Mouse (Mus musculus) lung, postnatal 25 days (tissue): ENCODE measurements around the gene Rtn4ip1.
"Not testable (repeated sequence)": the region's sequence is repeated elsewhere in the genome, so short reads cannot be mapped to it uniquely, and the experiment has no call there.

ENCODE experiments used
- DNase-seq: peaks from one replicate; pipeline ENCODE4 v3.0.0; 2022; ENCODE audit warnings: low spot score

The Rtn4ip1 gene

DNA sequence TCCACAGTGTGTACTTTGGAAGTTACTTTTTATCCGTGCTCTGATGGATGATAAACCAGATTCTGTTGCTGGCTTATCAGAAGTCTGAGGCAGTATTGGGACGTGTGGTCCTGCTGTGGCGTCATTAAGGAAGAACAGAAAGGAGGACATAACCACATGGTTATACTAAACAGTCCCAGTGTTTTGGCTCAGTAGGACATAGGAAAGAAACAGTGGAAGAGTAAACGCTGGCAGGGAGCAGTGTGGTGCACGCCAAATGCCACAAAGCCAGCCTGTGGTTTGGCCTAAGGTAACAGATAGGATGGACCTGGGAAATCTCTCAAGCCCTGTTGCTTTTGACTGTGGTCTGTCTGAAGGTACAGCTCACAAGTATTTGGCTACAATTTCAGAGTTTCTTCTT lies 27.0 kb downstream of the Rtn4ip1 start:
- DNase-seq = no peak

DNA sequence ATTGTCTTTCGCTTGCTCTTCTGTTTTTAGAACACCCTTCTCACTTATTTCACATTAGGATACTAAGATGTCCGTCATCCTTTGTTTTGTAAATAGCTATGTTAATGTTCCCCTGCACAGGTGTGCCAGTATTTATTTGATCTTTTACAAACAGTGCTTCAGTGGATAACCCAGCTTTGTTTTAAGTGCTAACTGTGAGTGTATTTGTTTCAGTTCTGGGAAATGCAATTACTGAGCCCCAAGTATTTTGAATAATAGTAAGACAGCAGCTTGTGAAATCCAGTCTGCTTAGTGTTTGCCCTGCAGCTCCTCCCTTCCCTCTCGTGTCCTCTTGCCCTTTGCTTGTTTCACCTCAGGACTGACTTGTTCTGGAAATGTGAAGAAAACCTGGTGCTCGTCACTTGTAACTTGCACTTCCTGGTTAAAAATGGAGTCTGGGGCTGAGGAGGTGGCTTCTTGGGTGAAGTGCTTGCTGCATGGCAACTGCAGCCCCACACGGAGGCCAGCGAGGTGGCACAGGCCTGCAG lies 37.6 kb downstream of the Rtn4ip1 start:
- DNase-seq = no peak

DNA sequence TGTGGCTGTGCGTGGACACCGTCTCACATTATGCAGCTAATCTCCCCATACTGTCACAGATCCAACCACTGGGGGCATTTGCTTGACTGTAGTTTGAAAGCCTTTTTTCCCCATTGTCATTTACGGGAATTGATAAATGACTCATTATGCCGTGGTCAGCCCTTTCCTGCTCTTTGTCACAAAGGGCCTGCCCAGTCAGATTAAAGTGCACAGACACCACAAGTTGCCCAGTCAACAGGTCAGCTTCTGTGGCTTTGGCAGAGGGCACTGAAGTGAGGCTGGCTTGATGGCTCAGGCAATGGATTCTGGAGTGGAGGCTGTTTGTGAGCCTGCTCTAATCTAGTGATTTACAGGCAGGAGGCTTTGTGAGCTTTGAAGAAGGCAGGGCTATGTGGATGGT lies 42.1 kb downstream of the Rtn4ip1 start:
- no peak for DNase-seq

DNA sequence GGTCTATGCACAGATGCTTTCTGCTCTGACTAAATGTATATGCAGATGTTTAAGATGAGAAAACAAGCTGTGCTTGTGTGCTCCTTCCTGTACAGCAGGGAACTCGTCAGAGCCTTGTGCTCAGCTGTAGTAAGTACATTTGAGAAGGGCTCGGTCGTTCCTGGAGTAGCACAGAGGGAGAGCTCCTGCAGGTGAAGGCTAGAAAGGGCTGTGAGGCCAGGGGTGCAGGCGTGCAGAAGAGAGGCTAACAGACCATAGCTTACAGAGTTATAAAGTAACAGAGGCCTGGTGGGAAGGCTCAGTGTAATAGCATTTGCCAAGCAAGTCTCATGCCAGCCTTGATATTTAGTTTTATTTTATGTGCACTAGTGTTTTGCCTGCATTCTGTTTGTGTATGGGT lies 43.8 kb downstream of the Rtn4ip1 start:
- no peak for DNase-seq

DNA sequence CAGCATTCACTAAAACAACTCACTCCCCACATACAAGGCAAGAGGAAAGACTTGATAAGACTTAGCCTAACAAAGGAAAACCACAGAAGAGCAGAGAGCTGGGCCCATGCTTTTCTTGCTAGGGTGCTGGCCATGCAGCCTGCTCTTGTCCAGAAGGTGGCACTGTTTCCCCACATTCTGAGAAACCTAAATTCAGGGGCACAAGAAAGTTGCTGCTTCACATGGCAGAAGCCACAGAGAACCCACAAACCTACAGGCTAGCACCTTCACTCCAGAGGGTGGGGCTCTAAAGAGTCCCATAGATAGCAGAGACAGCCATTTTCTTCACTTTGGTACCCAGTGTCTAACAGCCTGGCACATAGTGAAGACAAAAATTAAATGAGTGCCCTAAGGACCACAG lies 52.3 kb downstream of the Rtn4ip1 start:
- peak; percentile 45 for DNase-seq

DNA sequence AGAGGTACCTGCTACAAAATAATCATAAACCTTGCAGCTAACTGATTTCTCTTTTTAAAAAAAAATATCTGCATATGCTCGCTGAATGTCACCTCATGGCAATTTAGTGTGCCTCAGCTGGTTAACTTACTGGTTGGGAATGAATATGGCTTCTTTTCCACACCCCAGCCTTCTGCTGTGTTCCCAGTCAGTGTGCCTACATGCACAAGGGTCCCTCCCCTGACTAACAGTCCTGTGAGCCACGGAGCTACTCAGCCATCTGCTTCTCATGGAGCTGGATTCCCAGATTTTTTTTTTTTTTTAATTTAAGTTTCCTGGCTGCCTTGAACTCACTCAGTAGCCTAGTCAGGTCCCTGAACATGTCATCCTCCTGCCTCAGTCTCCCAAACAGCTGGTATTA lies 63.3 kb downstream of the Rtn4ip1 start:
- DNase-seq = no peak

DNA sequence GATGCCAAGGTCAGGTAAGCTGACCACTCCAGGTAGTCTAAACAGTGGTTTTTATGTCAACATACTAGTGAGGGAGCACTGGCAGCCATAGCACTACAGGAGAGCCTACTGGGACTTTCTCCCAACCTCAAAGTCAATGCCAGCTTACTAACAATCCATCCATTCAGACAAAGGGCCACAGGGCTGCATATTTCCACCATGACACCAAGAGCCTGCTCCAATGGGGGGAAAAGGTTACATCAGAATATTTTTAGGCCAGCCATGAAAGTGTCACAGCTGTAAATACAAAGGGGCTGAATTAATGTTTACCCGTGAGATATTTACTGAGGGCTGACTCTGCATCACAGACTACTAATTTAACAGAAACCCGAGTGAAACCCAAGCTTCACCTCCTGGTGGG lies 71.6 kb downstream of the Rtn4ip1 start:
- no peak for DNase-seq

DNA sequence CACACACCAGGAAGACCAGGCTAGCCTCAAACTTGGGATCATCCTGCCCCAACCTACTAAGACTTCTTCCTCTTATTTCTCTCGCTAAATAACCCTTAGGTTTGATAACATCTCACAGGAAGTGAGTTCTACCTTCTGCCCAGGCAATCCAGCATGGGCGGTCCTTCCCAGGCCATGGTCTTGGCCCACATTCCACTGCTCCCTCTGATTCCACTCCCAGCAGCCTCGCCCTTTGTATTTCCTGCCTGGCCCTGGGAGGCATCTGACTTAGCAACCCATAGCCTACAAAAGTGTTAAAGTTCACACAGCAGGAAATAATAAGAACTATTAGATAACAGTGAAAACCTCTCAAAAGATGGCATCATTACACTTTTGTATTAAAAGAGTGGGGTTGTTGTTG lies 75.7 kb downstream of the Rtn4ip1 start:
- no peak for DNase-seq

DNA sequence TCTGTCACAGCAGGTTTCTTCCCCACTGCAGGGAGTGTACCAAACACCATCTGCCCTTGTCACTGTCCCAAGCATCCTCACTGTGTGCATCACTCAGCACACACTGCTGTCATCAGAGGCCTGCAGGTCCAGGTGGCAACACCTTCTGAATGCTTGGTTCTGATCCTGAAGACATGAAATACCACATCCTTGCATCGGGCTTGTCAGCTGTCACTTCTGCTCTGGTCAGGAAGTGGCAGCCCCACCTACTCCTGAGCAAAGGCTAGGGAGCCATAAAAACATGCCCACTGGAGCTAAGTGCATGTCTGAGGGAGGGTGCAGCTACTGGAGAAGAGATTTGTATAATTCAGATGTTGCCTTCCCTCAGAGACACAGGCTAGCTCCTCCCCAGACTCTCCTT lies 78.5 kb downstream of the Rtn4ip1 start:
- DNase-seq = no peak

DNA sequence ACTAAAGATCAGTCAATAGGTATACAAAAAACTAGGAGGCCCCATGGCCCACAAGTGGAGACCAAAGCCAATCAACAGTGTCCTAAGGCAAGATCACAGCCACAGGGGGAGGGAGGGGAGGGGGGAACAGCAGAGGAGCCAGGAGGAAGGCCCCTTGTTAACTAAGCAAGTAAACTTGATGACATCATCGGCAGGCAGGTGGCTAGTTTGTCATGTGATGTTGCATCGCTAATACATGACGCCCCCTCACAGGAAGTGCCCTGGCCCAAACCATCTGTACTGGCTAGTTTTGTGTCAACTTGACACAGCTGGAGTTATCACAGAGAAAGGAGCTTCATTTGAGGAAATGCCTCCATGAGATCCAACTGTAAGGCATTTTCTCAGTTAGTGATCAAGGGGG lies 79.1 kb downstream of the Rtn4ip1 start:
- DNase-seq = not testable (repeated sequence)

DNA sequence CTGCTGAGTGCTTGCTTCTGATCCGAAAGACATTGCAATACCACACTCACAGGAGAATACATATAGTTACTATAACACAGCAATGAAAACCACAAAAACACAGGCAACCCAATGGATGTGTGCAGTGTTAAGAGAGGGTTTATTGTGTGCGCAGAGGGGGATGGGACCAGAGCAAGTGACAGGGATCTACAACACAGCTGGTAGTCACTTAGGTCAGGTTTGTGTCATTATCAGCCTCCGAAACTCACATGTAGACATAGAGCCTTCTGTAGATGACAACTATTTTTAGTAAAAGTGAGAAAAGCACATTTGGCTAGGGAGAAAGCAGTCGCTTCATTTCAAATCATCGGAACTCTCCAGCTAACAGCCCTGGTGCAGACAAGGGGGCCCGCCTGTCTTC lies 80.9 kb downstream of the Rtn4ip1 start:
- no peak for DNase-seq

DNA sequence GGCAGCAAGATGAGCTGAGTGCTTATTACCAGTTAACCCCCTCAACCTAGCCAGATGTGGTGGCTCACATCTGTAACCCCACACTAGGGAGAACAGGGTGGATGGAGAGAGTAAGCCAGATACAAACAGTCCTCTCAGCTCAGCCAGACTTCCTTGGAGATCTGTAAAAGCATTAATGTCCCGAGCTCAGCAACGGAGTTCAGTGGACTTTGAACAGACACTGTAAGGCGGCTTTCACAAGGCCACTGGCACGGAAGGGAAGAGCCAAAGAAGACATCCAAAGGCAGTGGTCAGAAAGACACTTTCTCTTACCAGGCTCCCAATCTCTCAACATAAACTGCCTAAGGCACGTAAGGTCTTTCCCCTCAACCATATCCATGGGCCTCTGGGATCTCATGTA lies 81.6 kb downstream of the Rtn4ip1 start:
- DNase-seq = no peak

DNA sequence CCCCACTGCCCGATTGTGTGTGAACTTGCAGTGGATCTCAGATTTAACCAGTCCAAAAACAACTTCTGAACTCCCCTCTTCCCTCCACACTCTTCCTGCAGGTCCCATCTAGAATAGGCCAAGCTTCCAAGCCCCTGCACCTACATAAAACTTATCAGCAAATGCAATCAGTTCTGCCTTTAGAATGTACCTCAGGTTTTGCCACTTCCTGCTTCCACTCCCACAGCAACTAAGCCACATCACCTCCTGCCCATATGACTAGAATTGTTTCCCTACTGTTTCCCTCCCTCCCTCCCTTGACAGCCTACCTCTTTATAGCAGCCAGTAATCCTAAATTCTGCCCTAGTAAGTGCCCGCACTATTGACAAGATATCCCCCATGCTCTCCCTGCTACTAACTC lies 82.3 kb downstream of the Rtn4ip1 start:
- no peak for DNase-seq

DNA sequence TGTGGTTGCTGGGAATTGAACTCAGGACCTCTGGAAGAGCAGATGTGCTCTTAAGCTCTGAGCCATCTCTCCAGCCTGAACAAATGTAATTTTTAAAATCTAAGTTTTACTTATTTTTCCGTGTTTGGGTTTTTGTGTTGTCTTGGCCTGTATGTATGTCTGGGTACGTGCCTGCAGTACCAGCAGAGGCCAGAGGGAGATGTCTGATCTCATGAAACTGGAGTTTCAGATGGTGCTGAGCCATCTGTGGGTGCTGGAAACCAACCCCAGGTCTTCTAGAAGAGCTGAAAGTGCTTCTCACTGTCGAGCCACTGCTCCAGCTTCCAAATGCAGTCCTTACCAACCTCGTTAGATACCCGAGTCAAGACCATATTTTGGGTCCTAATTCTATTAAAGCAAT lies 89.7 kb downstream of the Rtn4ip1 start:
- no peak for DNase-seq

DNA sequence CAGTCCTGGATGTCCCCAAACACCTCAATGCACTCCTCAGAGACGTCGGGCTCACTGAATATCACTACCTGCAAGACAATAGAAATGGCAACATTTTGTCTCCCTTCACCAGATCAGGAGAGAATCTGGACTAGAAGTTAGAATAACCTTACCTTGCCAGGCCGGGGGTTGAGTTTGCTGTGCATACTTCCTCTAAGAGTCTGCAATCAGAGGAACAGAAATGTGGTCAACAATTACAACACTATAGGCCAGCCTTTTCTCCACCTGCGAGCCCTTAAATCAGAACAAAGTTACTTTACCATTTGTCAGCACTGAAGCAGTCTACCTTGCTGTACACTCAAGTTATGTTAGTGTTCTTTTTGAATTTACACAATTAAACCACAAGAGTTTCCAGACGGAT lies 90.9 kb downstream of the Rtn4ip1 start:
- DNase-seq = no peak

DNA sequence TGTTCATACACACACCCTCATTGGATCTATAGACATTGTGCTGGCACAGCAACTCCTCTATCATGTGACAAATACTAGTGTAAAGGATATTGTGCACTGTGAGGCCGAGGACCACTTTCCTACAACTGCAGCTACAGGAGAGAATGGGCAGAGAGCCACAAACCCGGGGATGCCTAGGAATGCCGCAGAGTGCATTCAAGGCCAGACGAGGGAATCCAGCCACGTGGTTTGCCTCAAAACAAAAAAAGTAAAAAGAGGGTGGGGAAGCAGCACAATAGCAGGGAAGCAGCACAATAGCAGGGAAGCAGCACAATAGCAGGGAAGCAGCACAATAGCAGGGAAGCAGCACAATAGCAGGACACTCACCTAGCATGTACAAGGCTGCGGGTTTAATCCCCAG lies 91.6 kb downstream of the Rtn4ip1 start:
- DNase-seq = no peak

DNA sequence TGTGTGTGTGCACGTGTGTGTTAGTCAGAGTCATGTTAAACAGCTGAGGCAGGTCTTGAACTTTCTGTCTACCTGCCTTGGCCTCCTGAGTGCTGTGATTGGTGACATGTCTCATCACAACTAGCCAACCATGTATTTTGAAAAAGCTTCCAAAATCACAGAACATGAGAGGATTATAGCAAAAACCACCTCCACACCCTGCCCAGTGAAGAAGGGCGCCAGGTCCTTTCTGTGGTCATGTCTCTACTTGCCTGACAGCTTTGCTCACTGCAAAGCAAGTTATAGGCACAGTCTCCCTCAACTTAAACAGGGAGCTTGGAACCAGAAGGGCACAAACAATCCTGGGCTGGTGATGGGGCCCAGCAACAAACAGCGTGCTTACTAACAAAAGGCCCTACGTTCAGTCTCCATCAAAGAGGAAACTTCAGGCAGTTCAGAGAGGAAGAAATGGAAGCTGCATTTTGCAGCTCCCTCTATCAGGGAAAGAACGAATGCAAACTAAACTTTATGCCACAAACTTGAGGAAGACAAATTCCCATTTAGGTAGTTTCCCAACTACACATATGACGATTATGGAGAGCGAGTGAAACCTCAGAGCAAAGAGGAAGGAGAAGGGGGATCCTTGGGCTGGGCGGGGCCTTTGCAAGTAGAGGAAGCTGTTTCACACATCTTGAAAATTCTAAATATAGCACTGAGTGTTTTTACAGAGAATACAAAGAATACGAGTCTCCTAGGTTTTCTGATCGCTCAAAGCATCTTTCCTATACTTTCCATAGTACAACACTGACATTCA lies 94.4 kb downstream of the Rtn4ip1 start:
- DNase-seq = peak; percentile 63

DNA sequence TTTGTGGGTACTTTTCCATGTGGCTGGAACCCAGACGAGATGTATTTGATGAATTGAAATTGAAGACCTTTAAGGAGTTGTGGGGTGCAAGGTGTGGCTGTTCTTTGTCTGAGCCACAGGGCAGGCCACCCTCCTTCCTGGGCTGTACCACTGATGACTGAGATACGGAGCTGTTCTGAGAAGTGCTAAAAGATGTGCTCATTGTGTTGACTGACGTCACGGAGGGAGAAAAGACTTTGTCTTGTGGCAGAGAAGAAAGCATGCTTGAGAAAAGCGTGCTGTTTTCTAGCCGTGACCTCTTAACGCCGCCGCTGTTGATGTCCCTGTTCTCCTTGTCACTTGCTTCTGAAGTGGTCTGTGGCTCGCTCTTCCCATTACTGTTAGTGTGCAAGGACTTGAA lies 95.7 kb downstream of the Rtn4ip1 start:
- DNase-seq = no peak

DNA sequence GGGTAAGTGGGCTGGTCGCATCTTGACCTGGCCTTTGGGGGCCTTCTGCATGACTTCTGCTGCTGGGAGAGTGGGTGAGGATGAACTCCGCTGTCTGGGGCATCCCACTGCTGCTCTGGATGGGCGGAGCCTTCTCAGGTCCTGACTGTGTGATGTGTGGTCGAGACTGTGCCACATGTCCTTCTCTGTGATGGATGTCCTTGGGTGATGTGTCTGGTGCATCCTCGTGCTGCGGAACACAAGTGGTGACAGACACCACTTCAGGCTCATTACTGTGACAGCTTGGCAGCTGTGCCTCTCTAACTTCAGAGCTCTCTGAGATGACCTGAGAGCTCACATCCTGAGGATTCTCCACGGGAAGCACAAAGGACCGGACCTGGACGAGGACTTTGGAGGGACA lies 96.4 kb downstream of the Rtn4ip1 start:
- no peak for DNase-seq

DNA sequence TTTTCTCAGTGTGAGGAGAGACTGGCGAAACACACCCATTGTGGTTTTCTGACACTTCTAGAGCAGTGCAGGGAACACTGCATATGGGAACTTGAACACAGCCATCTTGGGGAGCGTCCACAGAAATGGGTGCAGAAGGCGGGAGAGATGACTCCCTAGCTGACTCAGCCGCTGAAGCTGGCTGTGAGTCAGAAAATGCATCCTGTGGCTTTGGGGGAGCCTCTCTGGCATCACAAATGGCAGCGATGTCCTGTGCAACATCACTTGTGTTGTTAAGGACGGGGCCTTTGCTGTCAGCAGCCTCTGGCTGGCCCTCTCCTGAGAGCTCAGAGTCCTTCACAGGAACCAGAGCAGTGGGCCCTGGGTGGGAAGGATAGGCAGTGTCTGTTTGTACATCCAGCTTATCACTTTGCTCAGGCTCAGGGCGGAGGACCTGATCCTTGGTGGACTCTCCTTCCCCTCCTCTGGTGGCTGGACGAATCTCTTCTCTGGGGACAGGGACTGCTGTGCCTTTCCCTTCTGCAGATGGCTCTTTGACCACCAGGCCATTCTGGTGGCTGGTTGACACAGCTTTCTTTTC lies 97.0 kb downstream of the Rtn4ip1 start:
- DNase-seq = no peak

DNA sequence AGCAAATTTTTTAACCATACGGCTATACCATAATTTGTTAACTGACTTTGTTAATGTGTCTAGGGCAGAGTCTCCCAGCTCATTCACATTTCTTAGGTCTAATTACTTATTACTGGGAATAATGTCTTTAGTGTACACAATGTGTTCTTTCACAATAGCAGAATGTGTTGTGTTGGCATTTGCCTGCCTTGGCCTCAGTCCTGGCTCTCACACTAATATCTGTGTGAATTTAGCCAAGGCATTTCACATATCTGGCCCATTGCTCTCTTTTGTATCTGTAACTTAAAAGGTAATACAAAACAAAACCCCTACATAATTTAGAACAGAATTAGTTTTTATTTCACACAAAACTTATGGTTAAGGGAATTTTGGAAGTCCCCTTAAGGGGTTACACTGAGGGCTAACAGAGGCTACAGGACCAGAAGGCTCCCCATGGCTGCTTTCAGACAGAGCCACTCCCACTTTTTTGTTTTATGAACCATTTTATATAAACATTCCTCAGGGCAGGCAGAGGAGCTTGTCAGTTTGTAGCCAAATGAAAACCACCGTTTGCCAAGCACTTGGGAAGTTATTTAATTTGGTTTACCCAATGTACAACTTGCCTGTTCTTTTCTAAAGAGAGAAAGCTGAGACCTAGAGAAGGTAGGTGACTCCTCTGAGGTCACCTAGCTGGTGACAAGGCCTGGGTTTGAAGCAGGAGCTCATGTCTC lies 98.7 kb downstream of the Rtn4ip1 start:
- DNase-seq = no peak

DNA sequence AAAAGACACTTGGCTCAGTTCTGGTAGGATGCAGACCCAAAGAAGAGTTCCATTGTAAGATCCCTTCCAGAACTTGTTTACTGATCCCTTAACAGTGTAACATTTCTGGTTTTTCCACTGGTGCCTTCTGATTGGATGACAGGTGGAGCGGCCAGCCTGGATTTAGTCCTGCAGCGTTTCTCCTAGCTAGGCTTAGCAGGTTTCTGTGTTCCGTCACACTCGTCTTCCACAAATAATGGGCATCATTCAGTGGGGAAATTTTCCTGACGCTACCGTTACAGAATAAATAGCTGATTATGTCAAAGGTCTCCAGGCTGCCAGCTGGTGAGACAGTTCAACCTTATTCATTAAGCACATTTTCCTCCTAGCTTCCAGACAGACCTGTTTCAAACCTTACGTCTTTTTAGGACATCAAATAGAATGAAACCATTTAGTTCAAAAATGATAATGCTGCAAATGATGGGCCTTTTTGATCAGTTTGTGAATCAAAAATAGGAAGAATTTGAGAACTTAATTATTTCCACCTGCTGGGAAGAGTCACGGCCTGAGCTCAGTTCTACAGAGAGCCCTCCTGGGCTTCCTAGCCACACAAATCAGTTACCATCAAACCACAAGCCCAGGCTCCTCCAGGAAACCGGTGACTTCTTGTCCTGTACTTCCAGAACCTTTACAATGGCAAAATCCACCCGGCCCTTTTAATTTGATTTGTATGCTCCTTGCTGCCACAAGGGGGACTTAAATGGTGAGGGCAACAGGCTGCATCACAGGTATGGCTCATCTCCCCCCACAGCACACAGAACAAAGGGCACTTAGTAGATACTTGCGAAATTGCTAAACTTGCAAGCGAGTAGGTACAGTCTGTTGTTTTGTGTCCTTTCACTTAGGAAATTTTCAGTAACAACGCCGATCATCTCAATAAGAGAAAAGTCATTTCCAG lies 100.7 kb downstream of the Rtn4ip1 start:
- peak; percentile 48 for DNase-seq
